Mouse (Mus musculus) kidney, postnatal 0 days (tissue): ENCODE results near the gene 9330161L09Rik. TPM values are rescaled to one million over a fixed set of nuclear protein-coding genes. Genes with fewer than 3 reads are reported as not detected.

Experiments
- ATAC-seq: fragments of 200-750 bp; cut with Nextera tagmentation; replicated peaks from 2 replicates; pipeline ENCODE4 v1.8.0; 2017; ENCODE audit warnings: low read depth, moderate number of reproducible peaks, moderate TSS enrichment, moderate library complexity; ENCODE audit not compliant: low FRiP score
- DNase-seq: peaks from one replicate; pipeline ENCODE4 v3.0.0-alpha.2; 2016; ENCODE audit warnings: low spot score
- H3K27ac ChIP-seq: fragments of 300-500 bp; sonication (generic); 2 replicates; pipeline ENCODE4 v1.5.1; 2014; ENCODE audit warnings: mild to moderate bottlenecking
- H3K27me3 ChIP-seq: fragments of 300-500 bp; sonication (generic); 2 replicates; pipeline ENCODE4 v1.6.1; 2014; ENCODE audit warnings: low read length, mixed read lengths; ENCODE audit not compliant: insufficient read depth
- H3K36me3 ChIP-seq: fragments of 300-500 bp; sonication (generic); 2 replicates; pipeline ENCODE4 v1.6.1; 2014; ENCODE audit warnings: low read length, mixed read lengths; ENCODE audit not compliant: insufficient read depth
- H3K4me1 ChIP-seq: fragments of 300-500 bp; sonication (generic); replicated peaks from 2 replicates; pipeline ENCODE4 v1.6.1; 2014; ENCODE audit warnings: antibody characterized with exemption, low read length, mixed read lengths; ENCODE audit not compliant: insufficient read depth
- H3K4me2 ChIP-seq: fragments of 300-500 bp; sonication (generic); 2 replicates; pipeline ENCODE4 v1.6.1; 2014; ENCODE audit warnings: mild to moderate bottlenecking, low read length, moderate library complexity, mixed read lengths
- H3K4me3 ChIP-seq: fragments of 300-500 bp; sonication (generic); replicated peaks from 2 replicates; pipeline ENCODE4 v1.5.1; 2014; ENCODE audit warnings: low read depth, low read length
- H3K9ac ChIP-seq: fragments of 300-500 bp; sonication (generic); 2 replicates; pipeline ENCODE4 v1.6.1; 2014; ENCODE audit warnings: low read depth, low read length
- H3K9me3 ChIP-seq: fragments of 300-500 bp; sonication (generic); replicated peaks from 2 replicates; pipeline ENCODE4 v1.6.1; 2016; ENCODE audit warnings: low read length, inconsistent platforms, mixed read lengths
- CTCF ChIP-seq: IDR thresholded peaks from 2 replicates; pipeline ENCODE4 v1.5.1; 2016; ENCODE audit warnings: antibody characterized with exemption, low read depth, mild to moderate bottlenecking, moderate library complexity
- WGBS: fragments of 180-500 bp; shearing (Covaris S2); extraction: QIAGEN DNeasy Blood & Tissue Kit; methylation state at CpG from one replicate; pipeline ENCODE4 v1.1.7; 2014; 5-methylcytosine and 5-hydroxymethylcytosine counted together
- polyA plus RNA-seq: library from polyadenylated mRNA; unstranded; fragments of >200 nt; fragmentation: Nextera tagmentation; extraction: Ambion mirVana; gene quantifications from 2 replicates; pipeline ENCODE4 v1.2.1, GENCODE M21; 2015

Gene 9330161L09Rik
- polyA plus RNA-seq, 1 experiment from 2014 or later: 0.34 TPM

DNA sequence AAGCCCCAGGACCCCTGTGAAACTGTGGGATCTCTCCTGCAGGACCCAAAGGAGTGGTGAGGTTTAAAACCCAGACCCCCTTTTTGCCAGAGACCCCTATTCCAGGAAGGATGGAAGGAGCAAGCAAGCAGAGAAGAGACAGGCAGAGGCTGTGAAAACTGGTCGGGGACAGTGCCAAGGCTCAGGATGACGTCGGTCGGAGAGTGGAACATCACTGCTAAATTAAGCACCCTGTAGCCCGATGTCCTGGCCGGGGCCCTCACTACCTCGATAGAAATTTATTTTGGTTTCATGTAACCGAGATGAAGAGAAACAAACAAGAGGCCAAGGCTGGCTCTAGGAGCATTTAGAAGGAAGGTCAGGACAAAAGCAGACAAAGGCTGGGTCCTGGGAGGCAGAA is 49.4 kb downstream of the 9330161L09Rik start:
- no peaks in the 10 kb centered on the region for H3K4me1 ChIP-seq
- H3K27me3 ChIP-seq: no peaks in the 10 kb centered on the region
- DNase-seq: no peak
- no peak overlapping the region for H3K27ac ChIP-seq
- WGBS: 64% methylated on average over 8 of the region's 8 CpGs
- H3K9ac ChIP-seq: no peak overlapping the region
- H3K4me3 ChIP-seq: no peak overlapping the region
- H3K36me3 ChIP-seq: no peaks in the 10 kb centered on the region
- no peak for ATAC-seq
- no peak overlapping the region for H3K4me2 ChIP-seq
- no peaks in the 10 kb centered on the region for H3K9me3 ChIP-seq
- no peak for TF ChIP-seq CTCF

Other genes starting within 250 kb of the 9330161L09Rik start
- gene Prima1, start 165.7 kb downstream of the 9330161L09Rik start, polyA plus RNA-seq: 0.42 and 0.70 TPM in 2 replicates
- gene Fam181a, start 96.8 kb downstream of the 9330161L09Rik start, polyA plus RNA-seq: not detected in 2 replicates
- 1.3 and 1.8 TPM in 2 replicates for gene Asb2, start 51.8 kb downstream of the 9330161L09Rik start, polyA plus RNA-seq
- gene Otub2, start 19.1 kb downstream of the 9330161L09Rik start, polyA plus RNA-seq: 5.6 TPM in 2 replicates
- 115 and 120 TPM in 2 replicates for gene Ddx24, start 18.0 kb upstream of the 9330161L09Rik start, polyA plus RNA-seq
- gene Ifi27, start 26.4 kb upstream of the 9330161L09Rik start, polyA plus RNA-seq: 34.1 and 37.5 TPM in 2 replicates
- gene Ifi27l2a, start 35.9 kb upstream of the 9330161L09Rik start, polyA plus RNA-seq: 126 and 205 TPM in 2 replicates
- not detected in 2 replicates for gene Ifi27l2b, start 49.4 kb upstream of the 9330161L09Rik start, polyA plus RNA-seq
- 1.6 and 1.8 TPM in 2 replicates for gene Ppp4r4, start 124.5 kb upstream of the 9330161L09Rik start, polyA plus RNA-seq
- 9.7 and 9.8 TPM in 2 replicates for gene Serpina10, start 223.6 kb upstream of the 9330161L09Rik start, polyA plus RNA-seq
- gene Serpina6, start 249.4 kb upstream of the 9330161L09Rik start, polyA plus RNA-seq: 355 and 410 TPM in 2 replicates